Comparison of ENCODE assay signal across 8 mouse cellular contexts in the genomic region with DNA sequence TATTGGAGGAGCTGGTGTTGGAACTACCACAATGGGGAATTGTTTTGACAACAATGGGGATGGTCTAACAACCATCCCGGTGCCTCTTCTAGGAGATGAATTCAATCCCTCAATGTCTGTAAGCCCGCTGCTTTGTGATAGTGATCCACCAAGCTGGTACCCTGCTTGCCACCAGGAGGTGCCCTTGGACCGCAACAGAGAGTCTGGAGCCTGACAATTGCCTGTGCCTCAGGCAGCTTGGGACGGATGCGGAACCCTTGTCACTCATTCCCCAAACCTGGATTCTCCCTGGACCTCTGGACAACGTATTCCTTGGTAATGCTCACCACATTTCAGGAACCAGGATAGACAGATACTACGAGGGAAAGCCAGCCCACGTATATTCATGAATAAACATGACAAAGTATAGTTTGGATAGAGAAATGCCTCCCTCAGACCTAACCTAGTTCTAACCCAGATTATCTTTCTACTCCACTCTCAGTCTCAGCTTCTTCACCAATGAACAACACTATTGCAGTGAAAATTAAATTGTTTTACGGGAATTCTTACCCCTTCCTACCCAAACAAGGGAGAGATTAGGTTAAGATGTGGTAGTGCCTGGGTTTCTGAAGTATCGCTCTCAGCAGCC. TPM values are rescaled to one million over a fixed set of nuclear protein-coding genes. Genes with fewer than 3 reads are reported as not detected.
DNase-seq lines count a peak whose midpoint lies in the region; TF ChIP-seq lines count a peak whose summit lies in the region.

No protein-coding gene starts in this region.

- DNase-seq in WW6 (ENCODE audit: low read depth, low spot score), result peak; percentile 76
- peak; percentile 83 to 90 for DNase-seq in cerebellum, postnatal 4 days (ENCODE audit: low spot score in 2 of 2)
- DNase-seq in gastrocnemius, adult 2 months, result peak; percentile 92
- peak; percentile 76 for DNase-seq in hindlimb bud, embryonic 11.5 days (ENCODE audit: extremely low spot score, low read depth, low spot score)
- DNase-seq in left cerebral cortex, adult 8-10 months (ENCODE audit: low spot score in 2 of 2), result peak; percentile 80 to 84
- DNase-seq in right cerebral cortex, postnatal 10 days (ENCODE audit: low spot score in 2 of 2), result peak; percentile 92
- DNase-seq in urinary bladder, postnatal 25 days (ENCODE audit: low spot score), result peak; percentile 79

- H3K36me3 ChIP-seq in megakaryocyte, embryonic 14.5 days (replicated peaks; ENCODE audit: low read length), result peaks cover 16% of the 10 kb centered on the region

- H3K9me3 ChIP-seq in megakaryocyte, embryonic 14.5 days, result no peaks in the 10 kb centered on the region

- intact Hi-C loops in gastrocnemius, adult 2 months (cut with DNase I), result loop anchor here (2.0 to 10.0 kb wide), 6 partner anchors 37 to 247 kb away; a partner anchor contains a TSS

- H3K4me3 ChIP-seq in gastrocnemius, adult 2 months, result peak overlapping the region; percentile 87
- peak overlapping the region; percentile 94 for H3K4me3 ChIP-seq in megakaryocyte, embryonic 14.5 days (replicated peaks)

- H3K27ac ChIP-seq in gastrocnemius, adult 2 months, result peak overlapping the region; percentile 97

- peaks cover 17% of the 10 kb centered on the region for H3K27me3 ChIP-seq in megakaryocyte, embryonic 14.5 days (replicated peaks)

- H3K4me1 ChIP-seq in megakaryocyte, embryonic 14.5 days, result peaks cover 40% of the 10 kb centered on the region

- TF ChIP-seq CTCF in gastrocnemius, adult 2 months (IDR thresholded peaks at IDR 0.05), result peak; percentile 99

RNA-seq across cellular contexts. Expression of a gene that starts 0.6 kb away (rescaled TPM):
- total RNA-seq in gastrocnemius, adult 2 months (2021), result 1 to 10 TPM; 2.1 to 2.7 TPM
- 10 to 100 TPM; 15.0 to 17.9 (median 16.4) TPM for total RNA-seq in left cerebral cortex, adult 8-10 months (2022)
- 0.94 and 2.1 TPM in 2 replicates for polyA plus RNA-seq in megakaryocyte, embryonic 14.5 days (2012; ENCODE audit: insufficient read depth, low replicate concordance)

RNA-seq across cellular contexts. Expression of a gene that starts 38.0 kb away (rescaled TPM):
- 10 to 100 TPM; 32.1 to 35.5 TPM for total RNA-seq in gastrocnemius, adult 2 months (2021)
- total RNA-seq in left cerebral cortex, adult 8-10 months (2022), result 100 to 1,000 TPM in 1 of 4 experiments, 10 to 100 TPM in 3; 84.7 to 114 (median 94.1) TPM
- 11.4 and 20.1 TPM in 2 replicates for polyA plus RNA-seq in megakaryocyte, embryonic 14.5 days (2012; ENCODE audit: insufficient read depth, low replicate concordance)

RNA-seq across cellular contexts. Expression of a gene that starts 44.7 kb away (rescaled TPM):
- total RNA-seq in gastrocnemius, adult 2 months (2021), result under 1 TPM in 1 of 2 experiments, not detected in 1; 0.03 TPM
- total RNA-seq in left cerebral cortex, adult 8-10 months (2022), result 100 to 1,000 TPM; 453 to 534 (median 492) TPM
- polyA plus RNA-seq in megakaryocyte, embryonic 14.5 days (2012; ENCODE audit: insufficient read depth, low replicate concordance), result 0.39 TPM in 1 of 2 replicates, not detected in the other

RNA-seq across cellular contexts. Expression of a gene that starts 55.7 kb away (rescaled TPM):
- 10 to 100 TPM; 11.3 to 14.0 TPM for total RNA-seq in gastrocnemius, adult 2 months (2021)
- 10 to 100 TPM; 25.1 to 31.9 (median 29.8) TPM for total RNA-seq in left cerebral cortex, adult 8-10 months (2022)
- 4.9 TPM in 1 of 2 replicates, not detected in the other for polyA plus RNA-seq in megakaryocyte, embryonic 14.5 days (2012; ENCODE audit: insufficient read depth, low replicate concordance)

RNA-seq across cellular contexts. Expression of a gene that starts 55.8 kb away (rescaled TPM):
- total RNA-seq in gastrocnemius, adult 2 months (2021), result 10 to 100 TPM; 10.4 to 13.6 TPM
- total RNA-seq in left cerebral cortex, adult 8-10 months (2022), result 10 to 100 TPM; 33.9 to 49.3 (median 43.7) TPM
- polyA plus RNA-seq in megakaryocyte, embryonic 14.5 days (2012; ENCODE audit: insufficient read depth, low replicate concordance), result 15.3 and 27.4 TPM in 2 replicates

Comparison
In these comparisons a context has a peak if more than half of its experiments do, and no peak if none do; other contexts are left out.
1. Peak in every context shown above with its lines: DNase-seq, H3K4me3 ChIP-seq and H3K27ac ChIP-seq.
2. RNA of a gene that starts 0.6 kb away (total RNA-seq): 15.0 to 17.9 TPM in left cerebral cortex, adult 8-10 months; 2.1 to 2.7 TPM in gastrocnemius, adult 2 months; every median in the first group is over 4 times any median in the second.
3. RNA of a gene that starts 44.7 kb away (total RNA-seq): 453 to 534 TPM in left cerebral cortex, adult 8-10 months; 0.03 TPM in gastrocnemius, adult 2 months; every median in the first group is over 100 times any median in the second.